Mouse (Mus musculus): ENCODE measurements around the gene Ipo4. TPM values are rescaled to one million over a fixed set of nuclear protein-coding genes. Genes with fewer than 3 reads are reported as not detected.

Ipo4 gene
- total and polyA plus RNA-seq, 3 experiments = 18.1 to 75.8 (median 24.1) TPM

DNA sequence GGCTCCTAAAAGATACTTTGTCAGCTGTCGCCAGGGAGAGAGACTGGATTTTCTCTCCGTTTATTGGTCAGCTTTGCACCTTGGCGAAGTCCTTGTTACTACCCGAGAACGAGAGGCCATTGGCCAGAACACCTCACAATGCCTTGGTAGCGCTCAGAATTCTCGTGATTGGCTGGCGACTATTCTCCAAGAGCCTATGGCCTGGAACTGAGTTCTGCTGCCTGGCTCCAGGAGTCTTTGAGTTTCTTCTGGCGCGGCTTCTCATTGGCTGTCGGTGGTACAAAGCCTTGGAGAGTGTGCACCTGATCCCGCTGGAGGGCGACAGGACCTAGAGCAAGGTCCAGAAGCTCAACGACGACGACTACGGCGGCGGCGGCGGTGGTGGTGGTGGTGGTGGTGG, 17.9 kb downstream of the Ipo4 start, which contains the start of gene Rec8:
TSS of gene Rec8 (plus strand) at position 216 of the 400 bp plus-strand sequence.
- peak; percentile 91 for DNase-seq (ENCODE audit: low spot score)
- H3K36me3 ChIP-seq (replicated peaks) = peaks cover 39% of the 10 kb centered on the region
- no peaks in the 10 kb centered on the region for H3K9me3 ChIP-seq (replicated peaks)
- TF ChIP-seq GATA2 (IDR thresholded peaks at IDR 0.05; ENCODE audit: borderline replicate concordance, low read depth, low read length) (no peak), CTCF (IDR thresholded peaks at IDR 0.05; ENCODE audit: low read depth, low read length) (no peak), TAL1 (conservative IDR thresholded peaks at IDR 0.05; ENCODE audit: low read depth, low read length) (no peak), POLR2AphosphoS5 (IDR thresholded peaks at IDR 0.05; ENCODE audit: insufficient replicate concordance, low read depth, low read length) (no peak), GATA1 (IDR thresholded peaks at IDR 0.05; ENCODE audit: borderline replicate concordance, low read length) (no peak)
- peak; percentile 82 for ATAC-seq (ENCODE audit: extremely low read depth, insufficient number of reproducible peaks, low FRiP score, poor library complexity, severe bottlenecking)
- no peaks in the 10 kb centered on the region for H3K27me3 ChIP-seq (ENCODE audit: insufficient read depth, low read length)
- peak within 1 kb of the TSS; percentile 78 for H3K4me3 ChIP-seq (ENCODE audit: low read depth, low read length)
- peaks cover 84% of the 10 kb centered on the region for H3K4me1 ChIP-seq (ENCODE audit: insufficient read depth, low read depth, low read length)

DNA sequence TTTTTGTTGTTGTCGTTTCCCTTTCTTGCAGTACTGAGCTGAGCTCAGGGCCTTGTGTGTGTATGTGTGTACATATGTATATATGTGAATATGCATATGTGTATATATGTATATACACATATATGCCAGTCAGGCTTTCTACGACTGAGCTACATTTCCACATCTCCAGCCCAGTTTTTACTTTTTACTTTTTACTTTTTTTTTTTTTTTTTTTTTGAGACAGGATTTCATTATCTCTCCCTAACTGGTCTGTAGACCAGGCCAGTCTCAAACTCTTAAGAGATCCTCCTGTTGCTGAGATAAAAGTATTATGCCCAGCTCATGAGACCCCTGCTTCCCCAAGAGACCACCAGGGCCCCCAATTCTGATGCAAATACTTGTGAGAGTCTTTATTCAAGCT, 18.9 kb downstream of the Ipo4 start:
- TF ChIP-seq TAL1 (conservative IDR thresholded peaks at IDR 0.05; ENCODE audit: low read depth, low read length) = no peak
- TF ChIP-seq POLR2AphosphoS5 (IDR thresholded peaks at IDR 0.05; ENCODE audit: insufficient replicate concordance, low read depth, low read length) = no peak
- TF ChIP-seq GATA2 (IDR thresholded peaks at IDR 0.05; ENCODE audit: borderline replicate concordance, low read depth, low read length) = no peak
- no peak for TF ChIP-seq CTCF (IDR thresholded peaks at IDR 0.05; ENCODE audit: low read depth, low read length)
- no peak for TF ChIP-seq GATA1 (IDR thresholded peaks at IDR 0.05; ENCODE audit: borderline replicate concordance, low read length)
- Histone ChIP-seq H3K9me3 (replicated peaks) (no peaks in the 10 kb centered on the region), H3K4me3 (ENCODE audit: low read depth, low read length) (no peak overlapping the region), H3K4me1 (ENCODE audit: insufficient read depth, low read depth, low read length) (peaks cover 80% of the 10 kb centered on the region), H3K36me3 (replicated peaks) (peaks cover 29% of the 10 kb centered on the region), H3K27me3 (ENCODE audit: insufficient read depth, low read length) (no peaks in the 10 kb centered on the region)
- ATAC-seq (ENCODE audit: extremely low read depth, insufficient number of reproducible peaks, low FRiP score, poor library complexity, severe bottlenecking) = no peak
- no peak for DNase-seq (ENCODE audit: low spot score)

DNA sequence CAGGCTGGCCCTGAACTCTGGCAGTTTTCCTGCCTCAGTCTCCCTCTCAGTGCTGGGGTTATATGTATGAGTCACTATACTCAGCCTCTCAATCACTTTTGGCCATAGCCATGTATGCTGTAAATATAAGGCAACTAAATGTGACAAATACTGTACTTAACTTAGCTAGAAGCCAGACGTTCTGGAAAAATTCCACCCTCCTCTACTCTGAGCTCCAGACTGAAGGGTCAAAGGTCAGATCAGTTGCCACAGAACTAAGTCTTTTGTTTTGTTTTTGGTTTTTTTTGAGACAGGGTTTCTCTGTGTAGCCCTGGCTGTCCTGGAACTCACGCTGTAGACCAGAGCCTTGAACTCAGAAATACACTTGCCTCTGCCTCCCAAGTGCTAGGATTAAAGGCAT, 19.9 kb downstream of the Ipo4 start:
- Histone ChIP-seq H3K4me1 (ENCODE audit: insufficient read depth, low read depth, low read length) (peaks cover 81% of the 10 kb centered on the region), H3K9me3 (replicated peaks) (no peaks in the 10 kb centered on the region), H3K4me3 (ENCODE audit: low read depth, low read length) (no peak overlapping the region), H3K36me3 (replicated peaks) (peaks cover 22% of the 10 kb centered on the region), H3K27me3 (ENCODE audit: insufficient read depth, low read length) (no peaks in the 10 kb centered on the region)
- DNase-seq (ENCODE audit: low spot score) (no peak), ATAC-seq (ENCODE audit: extremely low read depth, insufficient number of reproducible peaks, low FRiP score, poor library complexity, severe bottlenecking) (no peak)
- TF ChIP-seq TAL1 (conservative IDR thresholded peaks at IDR 0.05; ENCODE audit: low read depth, low read length) (no peak), GATA1 (IDR thresholded peaks at IDR 0.05; ENCODE audit: borderline replicate concordance, low read length) (no peak), CTCF (IDR thresholded peaks at IDR 0.05; ENCODE audit: low read depth, low read length) (no peak), POLR2AphosphoS5 (IDR thresholded peaks at IDR 0.05; ENCODE audit: insufficient replicate concordance, low read depth, low read length) (no peak), GATA2 (IDR thresholded peaks at IDR 0.05; ENCODE audit: borderline replicate concordance, low read depth, low read length) (no peak)

DNA sequence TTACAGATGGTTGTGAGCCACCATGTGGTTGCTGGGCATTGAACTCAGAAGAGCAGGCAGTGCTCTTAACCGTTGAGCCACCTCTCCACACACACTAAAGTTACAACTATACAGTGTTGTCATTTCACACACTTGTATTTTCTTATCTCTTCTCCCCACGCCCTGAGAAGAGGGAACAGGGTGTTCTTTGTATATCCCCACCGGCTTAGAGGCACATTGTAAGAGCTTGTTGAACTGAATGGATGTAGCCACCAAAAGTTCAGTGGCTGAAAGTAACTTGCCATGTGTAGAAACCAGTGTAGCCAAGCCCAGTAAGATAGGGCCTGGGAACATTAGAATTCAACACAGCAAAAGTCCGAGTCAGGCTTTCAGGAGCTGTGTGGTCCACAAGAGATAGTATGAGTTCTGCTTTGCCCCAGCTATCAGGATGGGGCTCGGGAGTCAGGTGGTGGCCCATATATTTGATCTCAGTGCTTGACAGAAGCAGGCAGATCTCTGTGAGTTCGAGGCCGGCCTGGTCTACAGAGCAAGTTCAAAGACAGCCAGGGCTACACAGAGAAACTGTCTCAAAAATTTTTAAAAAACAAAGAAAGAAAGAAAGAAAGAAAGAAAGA, 21.1 kb downstream of the Ipo4 start:
- DNase-seq (ENCODE audit: low spot score) = peak; percentile 30
- Histone ChIP-seq H3K36me3 (replicated peaks) (peaks cover 21% of the 10 kb centered on the region), H3K9me3 (replicated peaks) (no peaks in the 10 kb centered on the region), H3K27me3 (ENCODE audit: insufficient read depth, low read length) (no peaks in the 10 kb centered on the region), H3K4me3 (ENCODE audit: low read depth, low read length) (no peak overlapping the region), H3K4me1 (ENCODE audit: insufficient read depth, low read depth, low read length) (peaks cover 77% of the 10 kb centered on the region)
- TF ChIP-seq GATA2 (IDR thresholded peaks at IDR 0.05; ENCODE audit: borderline replicate concordance, low read depth, low read length) (no peak), GATA1 (IDR thresholded peaks at IDR 0.05; ENCODE audit: borderline replicate concordance, low read length) (no peak), TAL1 (conservative IDR thresholded peaks at IDR 0.05; ENCODE audit: low read depth, low read length) (peak; percentile 64)
- peak; percentile 19 for ATAC-seq (ENCODE audit: extremely low read depth, insufficient number of reproducible peaks, low FRiP score, poor library complexity, severe bottlenecking)

DNA sequence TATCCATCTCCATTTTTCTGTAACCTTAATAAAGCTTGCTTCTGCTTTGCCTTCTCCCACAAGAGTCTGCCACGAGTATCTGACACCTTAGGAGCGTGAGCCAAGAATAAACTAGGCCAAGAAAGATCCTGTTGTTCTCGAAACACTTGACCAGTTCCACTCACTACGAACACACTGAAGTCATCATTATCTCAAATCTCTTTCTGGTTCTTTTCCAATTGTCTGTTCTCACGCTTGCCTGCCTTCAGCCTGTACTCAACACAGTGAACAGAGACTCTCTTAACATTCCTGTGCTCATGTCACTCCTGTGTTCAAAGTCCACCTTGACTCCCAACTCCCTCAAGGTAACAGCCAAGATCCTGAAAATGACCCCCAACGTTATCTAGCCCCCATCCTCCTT, 22.4 kb downstream of the Ipo4 start:
- ATAC-seq (ENCODE audit: extremely low read depth, insufficient number of reproducible peaks, low FRiP score, poor library complexity, severe bottlenecking) = no peak
- no peak for DNase-seq (ENCODE audit: low spot score)
- Histone ChIP-seq H3K9me3 (replicated peaks) (no peaks in the 10 kb centered on the region), H3K4me1 (ENCODE audit: insufficient read depth, low read depth, low read length) (peaks cover 70% of the 10 kb centered on the region), H3K4me3 (ENCODE audit: low read depth, low read length) (no peak overlapping the region), H3K36me3 (replicated peaks) (peaks cover 27% of the 10 kb centered on the region), H3K27me3 (ENCODE audit: insufficient read depth, low read length) (no peaks in the 10 kb centered on the region)
- TF ChIP-seq GATA1 (IDR thresholded peaks at IDR 0.05; ENCODE audit: borderline replicate concordance, low read length) (no peak), CTCF (IDR thresholded peaks at IDR 0.05; ENCODE audit: low read depth, low read length) (no peak), GATA2 (IDR thresholded peaks at IDR 0.05; ENCODE audit: borderline replicate concordance, low read depth, low read length) (no peak), POLR2AphosphoS5 (IDR thresholded peaks at IDR 0.05; ENCODE audit: insufficient replicate concordance, low read depth, low read length) (no peak), TAL1 (conservative IDR thresholded peaks at IDR 0.05; ENCODE audit: low read depth, low read length) (no peak)

DNA sequence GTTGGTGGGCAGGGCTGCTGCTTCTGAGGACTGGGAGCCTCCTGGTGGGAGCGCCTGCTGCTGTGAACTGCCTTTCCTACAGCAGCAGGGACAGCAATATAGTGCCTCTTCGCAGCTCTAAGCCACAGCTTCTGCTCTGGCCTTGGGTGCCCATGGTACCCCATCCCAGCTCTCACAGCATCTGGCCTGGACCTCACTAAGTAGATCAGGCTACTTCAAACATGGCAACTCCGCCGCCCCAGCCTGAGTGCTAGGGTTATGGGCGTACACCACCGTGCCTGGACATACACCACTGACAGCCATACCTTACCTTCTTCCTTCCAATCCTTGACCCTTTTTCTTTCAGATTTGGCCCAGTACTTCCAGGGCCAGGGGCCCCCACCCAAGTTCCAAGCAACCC, 27.4 kb downstream of the Ipo4 start:
- ATAC-seq (ENCODE audit: extremely low read depth, insufficient number of reproducible peaks, low FRiP score, poor library complexity, severe bottlenecking) = no peak

More for the DNA sequence above, 27.4 kb downstream of the Ipo4 start:
- no peak overlapping the region; the same call in 1 of the 2 replicates for H3K4me3 ChIP-seq (ENCODE audit: low read depth, low read length)
- H3K9me3 ChIP-seq (replicated peaks) = no peaks in the 10 kb centered on the region
- peaks cover 64% of the 10 kb centered on the region for H3K36me3 ChIP-seq (replicated peaks)
- DNase-seq (ENCODE audit: low spot score) = no peak
- TF ChIP-seq POLR2AphosphoS5 (IDR thresholded peaks at IDR 0.05; ENCODE audit: insufficient replicate concordance, low read depth, low read length) (no peak), TAL1 (conservative IDR thresholded peaks at IDR 0.05; ENCODE audit: low read depth, low read length) (no peak), CTCF (IDR thresholded peaks at IDR 0.05; ENCODE audit: low read depth, low read length) (no peak), GATA2 (IDR thresholded peaks at IDR 0.05; ENCODE audit: borderline replicate concordance, low read depth, low read length) (no peak), GATA1 (IDR thresholded peaks at IDR 0.05; ENCODE audit: borderline replicate concordance, low read length) (no peak)
- no peaks in the 10 kb centered on the region for H3K27me3 ChIP-seq (ENCODE audit: insufficient read depth, low read length)
- peaks cover 73% of the 10 kb centered on the region for H3K4me1 ChIP-seq (ENCODE audit: insufficient read depth, low read depth, low read length)

Measured in G1E (cell line).